Mouse (Mus musculus): Measurements from ENCODE around the gene Ndufaf2. TPM values are rescaled to one million over a fixed set of nuclear protein-coding genes. Genes with fewer than 3 reads are reported as not detected.

Ndufaf2 gene
- polyA plus RNA-seq, 1 experiment: 4.4 TPM

- H3K36me3 ChIP-seq (ENCODE audit: control insufficient read depth): no peaks in the 10 kb centered on the region
- no peak for TF ChIP-seq TAL1 (IDR thresholded peaks at IDR 0.05; ENCODE audit: low read length)
- no peak overlapping the region for H3K4me3 ChIP-seq (replicated peaks)
- no peaks in the 10 kb centered on the region for H3K27me3 ChIP-seq (ENCODE audit: control insufficient read depth)
- H3K4me1 ChIP-seq (ENCODE audit: control insufficient read depth): no peaks in the 10 kb centered on the region
- no peaks in the 10 kb centered on the region for H3K9me3 ChIP-seq (ENCODE audit: control insufficient read depth, low read length)
Observed at GRCm38 (mm10) chr13:108110929-108111328, 47.5 kb downstream of the Ndufaf2 start.

DNA sequence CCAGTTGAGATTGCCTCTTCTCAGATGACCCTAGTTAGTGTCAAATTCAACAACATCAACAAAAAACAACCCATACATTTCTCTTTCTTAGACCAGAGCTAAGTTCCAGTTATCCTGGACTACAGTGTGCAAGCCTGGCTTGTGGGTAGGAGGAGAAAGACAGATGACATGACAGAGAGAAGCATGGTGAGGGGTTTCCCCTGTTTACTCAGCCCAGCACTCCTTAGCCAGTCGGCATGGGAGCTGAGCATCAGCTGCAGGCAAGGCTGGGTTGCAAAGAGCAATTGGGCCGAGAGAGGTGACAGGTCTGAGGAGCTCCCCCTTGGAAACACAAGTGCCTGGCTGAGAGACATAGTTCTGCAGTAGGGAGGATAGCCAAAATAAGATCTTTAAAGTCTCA lies 57.7 kb downstream of the Ndufaf2 start:
- H3K27me3 ChIP-seq (ENCODE audit: control insufficient read depth): no peaks in the 10 kb centered on the region
- no peak for TF ChIP-seq GATA1 (IDR thresholded peaks at IDR 0.05; ENCODE audit: low read length)

DNA sequence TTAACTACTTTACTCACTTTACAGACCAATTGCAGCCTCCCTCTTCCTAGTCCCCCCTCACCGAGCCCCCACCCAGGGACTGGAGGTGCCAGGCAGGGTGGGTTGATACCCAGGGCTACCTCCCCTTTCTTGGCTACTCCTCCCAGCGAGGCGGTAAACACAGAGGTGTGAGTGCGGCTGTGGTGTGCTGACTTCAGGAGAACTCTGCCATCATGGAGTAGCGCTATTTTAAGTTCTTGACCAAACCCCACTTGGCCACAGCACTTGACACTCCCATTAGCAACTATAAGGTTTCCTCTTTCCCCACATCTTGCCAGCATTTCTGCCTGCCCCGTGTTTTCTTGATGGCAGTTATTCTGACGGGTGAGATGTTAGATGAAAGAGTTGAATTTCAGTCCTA lies 62.0 kb downstream of the Ndufaf2 start:
- H3K4me3 ChIP-seq (replicated peaks): no peak overlapping the region
- H3K36me3 ChIP-seq (ENCODE audit: control insufficient read depth): no peaks in the 10 kb centered on the region
- H3K9me3 ChIP-seq (ENCODE audit: control insufficient read depth, low read length): no peaks in the 10 kb centered on the region
- TF ChIP-seq GATA1 (IDR thresholded peaks at IDR 0.05; ENCODE audit: low read length) (no peak), TAL1 (IDR thresholded peaks at IDR 0.05; ENCODE audit: low read length) (no peak)
- no peaks in the 10 kb centered on the region; the same call in 1 of the 2 replicates for H3K4me1 ChIP-seq (ENCODE audit: control insufficient read depth)
- H3K27me3 ChIP-seq (ENCODE audit: control insufficient read depth): no peaks in the 10 kb centered on the region

More for the DNA sequence above, 57.7 kb downstream of the Ndufaf2 start:
- no peaks in the 10 kb centered on the region; the same call in 1 of the 2 replicates for H3K4me1 ChIP-seq (ENCODE audit: control insufficient read depth)
- H3K36me3 ChIP-seq (ENCODE audit: control insufficient read depth): no peaks in the 10 kb centered on the region
- no peak overlapping the region for H3K4me3 ChIP-seq (replicated peaks)
- no peaks in the 10 kb centered on the region for H3K9me3 ChIP-seq (ENCODE audit: control insufficient read depth, low read length)

GRCm38 (mm10) chr13:108095617-108096016 lies 62.8 kb downstream of the Ndufaf2 start:
- no peaks in the 10 kb centered on the region for H3K36me3 ChIP-seq (ENCODE audit: control insufficient read depth)
- H3K9me3 ChIP-seq (ENCODE audit: control insufficient read depth, low read length): no peaks in the 10 kb centered on the region
- no peaks in the 10 kb centered on the region; the same call in 1 of the 2 replicates for H3K4me1 ChIP-seq (ENCODE audit: control insufficient read depth)
- no peaks in the 10 kb centered on the region for H3K27me3 ChIP-seq (ENCODE audit: control insufficient read depth)
- no peak for TF ChIP-seq TAL1 (IDR thresholded peaks at IDR 0.05; ENCODE audit: low read length)
- TF ChIP-seq GATA1 (IDR thresholded peaks at IDR 0.05; ENCODE audit: low read length): no peak
- H3K4me3 ChIP-seq (replicated peaks): no peak overlapping the region

GRCm38 (mm10) chr13:108094681-108095080 lies 63.7 kb downstream of the Ndufaf2 start:
- no peak overlapping the region for H3K4me3 ChIP-seq (replicated peaks)
- no peaks in the 10 kb centered on the region for H3K27me3 ChIP-seq (ENCODE audit: control insufficient read depth)
- no peaks in the 10 kb centered on the region for H3K9me3 ChIP-seq (ENCODE audit: control insufficient read depth, low read length)
- H3K36me3 ChIP-seq (ENCODE audit: control insufficient read depth): peaks cover 4% of the 10 kb centered on the region; the same call in 1 of the 2 replicates
- TF ChIP-seq TAL1 (IDR thresholded peaks at IDR 0.05; ENCODE audit: low read length) (no peak), GATA1 (IDR thresholded peaks at IDR 0.05; ENCODE audit: low read length) (no peak)
- H3K4me1 ChIP-seq (ENCODE audit: control insufficient read depth): no peaks in the 10 kb centered on the region; the same call in 1 of the 2 replicates

DNA sequence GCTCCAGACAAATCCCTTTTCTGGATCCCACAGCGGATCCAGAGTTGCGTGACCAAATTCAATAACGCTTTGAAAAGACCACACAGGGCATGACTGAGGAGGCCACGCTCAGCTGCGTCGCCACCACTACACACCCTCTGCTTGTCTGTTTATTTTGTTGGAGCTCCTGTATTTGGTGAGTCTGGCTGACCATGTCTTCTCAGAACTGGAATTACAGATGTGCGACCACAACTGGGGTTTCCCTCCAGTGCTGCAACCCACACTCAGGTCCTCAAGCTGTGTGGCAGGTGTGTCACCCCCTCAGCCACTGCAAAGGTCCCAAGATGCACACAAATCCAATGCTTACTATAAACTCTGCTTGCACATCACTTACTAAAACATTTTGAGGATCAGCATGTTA lies 66.1 kb downstream of the Ndufaf2 start:
- no peaks in the 10 kb centered on the region for H3K27me3 ChIP-seq (ENCODE audit: control insufficient read depth)
- no peaks in the 10 kb centered on the region for H3K9me3 ChIP-seq (ENCODE audit: control insufficient read depth, low read length)
- TF ChIP-seq TAL1 (IDR thresholded peaks at IDR 0.05; ENCODE audit: low read length) (no peak), GATA1 (IDR thresholded peaks at IDR 0.05; ENCODE audit: low read length) (no peak)
- peaks cover 4% of the 10 kb centered on the region; the same call in 1 of the 2 replicates for H3K36me3 ChIP-seq (ENCODE audit: control insufficient read depth)
- H3K4me1 ChIP-seq (ENCODE audit: control insufficient read depth): no peaks in the 10 kb centered on the region; the same call in 1 of the 2 replicates
- H3K4me3 ChIP-seq (replicated peaks): no peak overlapping the region

- no peak for TF ChIP-seq TAL1 (IDR thresholded peaks at IDR 0.05; ENCODE audit: low read length)
- TF ChIP-seq GATA1 (IDR thresholded peaks at IDR 0.05; ENCODE audit: low read length): no peak
- Histone ChIP-seq H3K9me3 (ENCODE audit: control insufficient read depth, low read length) (no peaks in the 10 kb centered on the region), H3K4me3 (replicated peaks) (no peak overlapping the region), H3K36me3 (ENCODE audit: control insufficient read depth) (peaks cover 4% of the 10 kb centered on the region; the same call in 1 of the 2 replicates), H3K4me1 (ENCODE audit: control insufficient read depth) (no peaks in the 10 kb centered on the region), H3K27me3 (ENCODE audit: control insufficient read depth) (no peaks in the 10 kb centered on the region)
Observed at GRCm38 (mm10) chr13:108086724-108087123, 71.7 kb downstream of the Ndufaf2 start.

GRCm38 (mm10) chr13:108086036-108086435 lies 72.4 kb downstream of the Ndufaf2 start:
- Histone ChIP-seq H3K4me3 (replicated peaks) (no peak overlapping the region), H3K4me1 (ENCODE audit: control insufficient read depth) (no peaks in the 10 kb centered on the region), H3K27me3 (ENCODE audit: control insufficient read depth) (no peaks in the 10 kb centered on the region), H3K9me3 (ENCODE audit: control insufficient read depth, low read length) (no peaks in the 10 kb centered on the region), H3K36me3 (ENCODE audit: control insufficient read depth) (peaks cover 4% of the 10 kb centered on the region; the same call in 1 of the 2 replicates)
- TF ChIP-seq TAL1 (IDR thresholded peaks at IDR 0.05; ENCODE audit: low read length) (no peak), GATA1 (IDR thresholded peaks at IDR 0.05; ENCODE audit: low read length) (no peak)

DNA sequence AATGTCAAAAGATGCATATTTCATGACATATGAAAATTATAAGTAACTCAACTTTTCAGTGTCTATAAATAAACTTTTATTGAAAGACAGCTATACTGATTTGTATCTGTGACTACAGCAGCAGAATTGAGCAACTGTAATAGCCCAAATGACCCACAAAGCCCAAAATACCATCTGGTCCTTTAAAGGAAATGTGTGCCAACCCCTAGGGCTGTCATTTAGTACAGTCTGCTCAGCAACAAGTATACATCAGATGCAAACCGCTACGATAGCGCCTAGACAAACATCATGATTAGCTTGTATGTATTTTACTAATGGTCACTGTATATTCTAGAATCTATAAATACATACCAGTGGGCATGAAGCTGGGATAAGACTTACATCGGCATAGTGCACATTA lies 74.3 kb downstream of the Ndufaf2 start:
- Histone ChIP-seq H3K4me3 (replicated peaks) (no peak overlapping the region), H3K9me3 (ENCODE audit: control insufficient read depth, low read length) (no peaks in the 10 kb centered on the region), H3K4me1 (ENCODE audit: control insufficient read depth) (no peaks in the 10 kb centered on the region), H3K27me3 (ENCODE audit: control insufficient read depth) (no peaks in the 10 kb centered on the region), H3K36me3 (ENCODE audit: control insufficient read depth) (no peaks in the 10 kb centered on the region; the same call in 1 of the 2 replicates)
- TF ChIP-seq TAL1 (IDR thresholded peaks at IDR 0.05; ENCODE audit: low read length) (no peak), GATA1 (IDR thresholded peaks at IDR 0.05; ENCODE audit: low read length) (no peak)

GRCm38 (mm10) chr13:108077901-108078300 lies 80.5 kb downstream of the Ndufaf2 start:
- no peak for TF ChIP-seq TAL1 (IDR thresholded peaks at IDR 0.05; ENCODE audit: low read length)
- TF ChIP-seq GATA1 (IDR thresholded peaks at IDR 0.05; ENCODE audit: low read length): no peak
- H3K4me1 ChIP-seq (ENCODE audit: control insufficient read depth): no peaks in the 10 kb centered on the region
- no peaks in the 10 kb centered on the region for H3K36me3 ChIP-seq (ENCODE audit: control insufficient read depth)
- no peaks in the 10 kb centered on the region for H3K9me3 ChIP-seq (ENCODE audit: control insufficient read depth, low read length)
- no peak overlapping the region for H3K4me3 ChIP-seq (replicated peaks)
- H3K27me3 ChIP-seq (ENCODE audit: control insufficient read depth): no peaks in the 10 kb centered on the region
